Mouse (Mus musculus): ENCODE measurements around the gene Defb19.

Defb19 gene

GRCm38 (mm10) chr2:152580612-152581011 lies 500 bp upstream of the Defb19 start:
- DNase-seq, result no peak

GRCm38 (mm10) chr2:152573484-152573883 lies 6.6 kb downstream of the Defb19 start:
- no peak for DNase-seq

GRCm38 (mm10) chr2:152572114-152572794 lies 7.9 kb downstream of the Defb19 start, which contains the start of gene Defb21:
TSS of gene Defb21 (plus strand) at chr2:152572744.
- peak; percentile 12 for DNase-seq

GRCm38 (mm10) chr2:152570313-152570712 lies 9.8 kb downstream of the Defb19 start:
- DNase-seq, result no peak

GRCm38 (mm10) chr2:152569881-152570280 lies 10.2 kb downstream of the Defb19 start:
- DNase-seq, result no peak

- DNase-seq, result no peak
These were observed 11.1 kb downstream of the Defb19 start, which contains the start of gene Gm17416 for GRCm38 (mm10) chr2:152569038-152569437. TSS of gene Gm17416 (plus strand) at chr2:152569338.

- DNase-seq, result no peak
These were observed 23.5 kb downstream of the Defb19 start for GRCm38 (mm10) chr2:152556655-152557054.

- DNase-seq, result peak; percentile 22
These were observed 26.2 kb downstream of the Defb19 start for GRCm38 (mm10) chr2:152553774-152554423.

GRCm38 (mm10) chr2:152548124-152548523 lies 32.0 kb downstream of the Defb19 start:
- DNase-seq, result no peak

- DNase-seq, result no peak
These were observed 35.4 kb downstream of the Defb19 start for GRCm38 (mm10) chr2:152544691-152545090.

GRCm38 (mm10) chr2:152543478-152543877 lies 36.6 kb downstream of the Defb19 start:
- no peak for DNase-seq

- no peak for DNase-seq
These were observed 37.2 kb downstream of the Defb19 start for GRCm38 (mm10) chr2:152542897-152543296.

- no peak for DNase-seq
These were observed 38.1 kb downstream of the Defb19 start for GRCm38 (mm10) chr2:152541979-152542378.

GRCm38 (mm10) chr2:152539944-152540710 lies 40.0 kb downstream of the Defb19 start, which contains the start of gene Defb29:
TSS of gene Defb29 (minus strand) at chr2:152540098.
- no peak for DNase-seq

All from thymus, postnatal 25 days (tissue).